Mouse (Mus musculus): ENCODE results near the gene A3galt2.

The A3galt2 gene

DNA sequence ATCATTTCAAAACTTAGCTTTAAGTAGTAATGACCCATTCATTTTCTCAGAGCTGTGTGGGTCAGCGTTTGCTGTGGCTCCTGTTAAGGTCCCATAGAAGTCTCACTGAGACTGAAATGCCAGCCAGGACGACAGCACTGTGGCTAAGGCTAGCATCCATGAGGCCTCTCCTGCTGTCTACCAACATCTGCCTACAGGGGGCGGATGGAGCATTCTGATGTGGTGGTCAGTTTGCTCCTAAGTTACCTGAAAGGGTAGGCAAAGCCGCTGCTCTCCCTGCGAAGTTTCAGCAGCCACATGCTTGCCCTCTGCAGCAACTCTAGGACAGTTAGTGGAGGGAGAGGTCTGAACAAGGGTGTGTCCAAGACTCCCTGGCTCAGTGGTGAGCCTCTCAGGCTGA lies 4.2 kb upstream of the A3galt2 start:
- intact Hi-C loops (cut with DNase I) = no loop called here

- intact Hi-C loops (cut with DNase I) = no loop called here
Observed at GRCm38 (mm10) chr4:128752031-128752757, 3.0 kb upstream of the A3galt2 start.

DNA sequence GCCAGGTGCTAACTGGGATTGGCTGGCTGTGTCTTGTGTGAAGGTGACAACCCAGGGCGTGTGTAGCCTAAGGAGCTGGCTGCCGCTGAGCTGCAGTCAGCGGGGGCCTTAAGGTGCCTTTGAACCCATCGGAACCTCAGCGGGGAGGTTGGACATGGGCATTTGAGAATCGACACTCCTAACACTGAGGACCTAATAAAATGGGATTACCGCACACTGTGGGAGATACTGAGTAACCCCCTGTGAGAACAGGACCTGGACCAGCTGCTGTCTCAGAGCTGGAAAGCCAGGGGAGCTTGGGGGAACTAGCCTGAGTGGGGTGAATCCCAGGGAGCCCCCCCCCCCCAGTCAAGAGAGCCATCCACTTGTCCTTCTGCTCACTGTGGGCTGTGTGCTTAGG lies 1.6 kb upstream of the A3galt2 start:
- intact Hi-C loops (cut with DNase I) = no loop called here

DNA sequence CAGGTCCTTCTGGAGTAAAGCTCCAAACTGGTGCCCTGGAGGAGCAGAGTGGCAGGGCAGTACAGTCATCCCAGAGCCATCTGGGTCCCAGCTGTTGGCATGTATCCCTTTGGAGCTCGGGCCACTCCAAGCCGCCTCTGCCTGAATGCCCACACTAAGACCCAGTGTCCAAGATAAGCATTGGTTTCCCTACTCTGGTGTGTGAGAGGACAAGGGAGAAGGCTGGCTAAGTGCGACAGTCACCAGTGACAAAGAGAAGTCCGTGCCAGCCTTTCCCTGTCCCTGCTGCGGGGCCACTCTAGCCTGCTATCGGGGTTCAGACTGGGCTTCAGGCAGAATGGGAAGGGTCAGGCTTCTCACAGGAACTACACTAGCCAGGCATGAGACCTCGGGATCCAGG lies 736 bp downstream of the A3galt2 start:
- intact Hi-C loops (cut with DNase I) = no loop called here

DNA sequence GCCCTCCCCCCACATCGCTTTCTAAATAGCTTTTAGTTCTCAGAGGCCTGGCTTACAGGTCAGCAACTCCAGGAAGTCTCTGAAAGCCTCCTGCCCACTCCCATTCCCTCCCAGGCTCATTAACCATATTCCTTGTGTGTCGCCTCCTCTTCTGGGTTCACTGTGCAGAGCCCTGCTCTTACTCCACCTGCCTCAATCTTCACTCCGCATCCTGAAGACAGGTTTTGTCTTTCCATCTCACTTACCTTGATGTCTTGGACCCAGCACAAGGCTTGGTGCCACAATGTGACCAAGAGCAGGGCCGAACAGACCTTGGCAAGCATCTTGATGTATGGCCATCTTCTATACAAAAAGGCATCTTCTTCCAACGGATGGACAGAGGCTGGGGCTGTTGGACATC lies 4.0 kb downstream of the A3galt2 start:
- intact Hi-C loops (cut with DNase I) = no loop called here

DNA sequence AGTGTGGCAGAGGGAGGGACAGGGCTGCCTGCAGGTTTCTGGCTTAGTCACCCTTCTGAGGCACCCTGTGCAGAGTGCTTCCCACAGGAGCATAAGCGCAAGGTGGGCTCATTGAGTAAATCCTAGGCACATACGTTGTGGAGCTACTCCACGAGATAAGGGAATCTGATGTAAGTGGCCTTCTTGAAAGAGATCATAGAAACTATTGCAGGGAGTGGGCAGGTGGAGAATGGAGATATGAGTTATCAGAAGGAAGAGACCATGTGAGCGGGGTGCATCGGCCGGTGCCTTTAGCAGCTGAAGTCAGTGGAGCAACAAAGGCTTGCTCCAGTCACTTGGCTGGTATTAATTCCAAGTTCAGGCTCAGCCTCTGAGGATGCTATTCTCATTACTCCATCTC lies 4.9 kb downstream of the A3galt2 start:
- intact Hi-C loops (cut with DNase I) = no loop called here

- intact Hi-C loops (cut with DNase I) = no loop called here
Observed at GRCm38 (mm10) chr4:128766929-128767328, 11.8 kb downstream of the A3galt2 start.

GRCm38 (mm10) chr4:128768120-128768519 lies 13.0 kb downstream of the A3galt2 start:
- intact Hi-C loops (cut with DNase I) = no loop called here

GRCm38 (mm10) chr4:128769569-128770355 lies 14.6 kb downstream of the A3galt2 start:
- intact Hi-C loops (cut with DNase I) = loop anchor here (2.0 to 10.0 kb wide), 2 partner anchors 51 to 155 kb away; partner anchors contain the start of genes Tlr12 and Zscan20

DNA sequence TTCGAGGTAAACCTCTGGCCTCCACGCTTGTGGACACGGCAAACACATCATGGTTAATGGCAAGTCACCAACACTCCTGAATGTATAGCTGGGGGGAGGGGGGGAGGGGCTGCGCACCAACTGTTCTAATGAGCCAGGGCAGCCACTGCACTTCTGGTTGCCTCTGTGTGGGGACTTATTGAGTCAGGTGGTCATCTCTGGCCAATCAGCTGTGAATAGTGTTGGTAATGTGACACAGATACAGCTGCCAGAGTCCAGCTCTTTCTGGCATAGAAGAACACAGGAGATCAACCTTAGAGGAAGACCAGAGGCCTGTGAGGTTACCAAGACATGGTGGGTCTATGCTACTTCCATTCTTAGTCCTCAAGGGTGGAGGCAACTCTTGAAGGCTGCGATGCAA lies 15.5 kb downstream of the A3galt2 start:
- intact Hi-C loops (cut with DNase I) = loop anchor here (2.0 to 10.0 kb wide), 2 partner anchors 52 to 156 kb away; partner anchors contain the start of genes Tlr12 and Zscan20

GRCm38 (mm10) chr4:128773820-128774219 lies 18.7 kb downstream of the A3galt2 start:
- intact Hi-C loops (cut with DNase I) = loop anchor here (2.0 to 10.0 kb wide), 2 partner anchors 83 to 159 kb away; partner anchors contain the start of genes Tlr12 and Zscan20

DNA sequence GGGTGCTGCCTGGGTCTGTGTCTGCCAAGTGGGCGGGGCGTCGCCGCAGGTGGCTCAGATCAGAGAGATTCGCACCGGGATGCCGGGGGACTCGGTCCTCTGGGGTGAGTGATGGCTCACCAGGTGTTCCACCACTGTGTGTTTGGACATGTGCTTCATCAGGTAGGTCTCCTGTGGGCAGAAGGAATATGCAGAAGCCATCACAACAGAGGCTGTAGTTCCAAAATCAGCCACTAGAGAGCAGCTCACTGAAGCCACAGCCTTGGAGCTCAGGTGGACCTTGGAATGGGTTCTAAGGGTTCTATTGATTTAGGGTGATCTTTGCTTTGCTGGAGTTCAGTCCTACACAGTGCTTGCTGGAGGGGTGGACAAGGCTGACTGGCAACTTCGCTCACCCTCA lies 19.3 kb downstream of the A3galt2 start:
- intact Hi-C loops (cut with DNase I) = loop anchor here (2.0 to 10.0 kb wide), 2 partner anchors 82 to 160 kb away; partner anchors contain the start of genes Tlr12 and Zscan20

DNA sequence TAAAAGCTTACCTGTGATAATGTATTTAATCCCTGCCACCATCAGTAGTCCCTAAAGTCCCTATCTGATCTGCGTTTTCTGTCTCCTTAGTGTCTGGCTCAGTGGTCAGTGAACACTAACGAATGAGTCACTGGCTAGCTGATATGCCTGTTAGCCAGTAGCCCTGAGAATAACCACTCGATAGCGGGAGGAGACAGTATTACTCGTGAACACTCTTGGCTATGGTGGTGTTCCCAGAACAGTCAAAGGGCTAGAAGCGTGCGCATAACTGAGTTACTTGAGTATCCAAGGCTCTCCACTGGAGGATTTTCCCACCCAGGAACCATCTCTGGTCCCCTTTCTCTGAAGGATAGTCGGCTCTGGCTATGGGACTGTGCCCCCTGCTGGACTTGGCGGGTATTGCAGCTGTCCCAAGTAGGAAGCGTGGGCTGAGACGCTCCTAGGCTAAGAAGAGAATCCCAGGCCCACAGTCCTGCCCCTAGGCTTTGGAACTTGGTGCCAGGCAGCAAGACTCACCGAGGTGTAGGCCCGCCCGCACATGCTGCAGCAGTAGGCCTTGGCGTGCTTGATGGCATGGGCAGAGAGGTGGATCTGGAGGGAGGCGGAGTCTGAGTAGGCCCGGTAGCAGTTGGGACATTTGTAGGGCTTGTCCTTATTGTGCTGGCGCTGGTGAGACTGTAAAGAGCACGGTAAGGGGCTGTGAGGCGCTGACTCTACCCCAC lies 21.6 kb downstream of the A3galt2 start:
- intact Hi-C loops (cut with DNase I) = loop anchor here (1.0 to 10.0 kb wide), 2 partner anchors 64 to 162 kb away; partner anchors contain the start of genes Tlr12 and Zscan20

DNA sequence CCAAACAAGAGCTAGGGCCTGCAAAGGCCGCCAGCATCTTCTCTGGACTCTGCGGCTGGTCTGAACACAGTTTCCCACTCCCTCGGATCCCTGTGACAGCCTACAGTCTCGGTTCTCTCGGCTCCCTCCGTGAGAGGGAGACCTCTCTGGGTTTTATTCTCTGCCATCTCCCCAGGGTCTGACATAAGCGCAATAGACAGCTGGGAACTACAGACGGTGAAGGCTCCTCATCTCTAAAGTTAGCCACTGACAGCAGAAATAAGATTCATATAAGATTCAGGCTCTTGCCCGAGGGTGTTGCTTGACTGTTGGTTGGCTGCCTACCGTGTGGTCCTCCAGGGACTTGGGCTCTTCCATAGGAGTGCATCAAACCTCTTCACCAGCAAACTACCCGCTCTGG lies 22.4 kb downstream of the A3galt2 start:
- intact Hi-C loops (cut with DNase I) = loop anchor here (10.0 kb wide), 1 partner anchor 163 kb away; the partner anchor contains the start of genes Tlr12 and Zscan20

- intact Hi-C loops (cut with DNase I) = no loop called here
Observed at GRCm38 (mm10) chr4:128782037-128782436, 26.9 kb downstream of the A3galt2 start.

DNA sequence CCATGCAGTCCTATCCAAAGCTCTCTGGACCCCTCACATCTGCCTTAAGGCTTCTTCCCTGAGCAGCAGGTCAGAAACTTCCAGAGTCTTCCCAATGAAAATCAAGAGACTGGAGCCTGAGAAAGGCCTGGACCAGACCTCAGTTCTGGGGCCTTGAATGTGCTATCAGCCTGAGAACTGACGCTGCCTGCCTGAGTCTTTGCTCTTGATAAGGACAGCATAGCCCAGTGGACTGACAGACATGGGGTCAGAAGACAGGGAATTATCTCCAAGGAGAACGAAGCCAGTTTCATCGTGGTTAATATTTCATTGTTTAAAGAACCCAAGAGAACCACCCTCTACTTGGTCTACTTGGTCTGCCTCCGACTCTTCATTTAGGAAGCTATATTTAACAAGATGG lies 27.5 kb downstream of the A3galt2 start:
- intact Hi-C loops (cut with DNase I) = no loop called here

GRCm38 (mm10) chr4:128784950-128785631 lies 29.9 kb downstream of the A3galt2 start:
- intact Hi-C loops (cut with DNase I) = no loop called here

GRCm38 (mm10) chr4:128785921-128786654 lies 30.9 kb downstream of the A3galt2 start:
- intact Hi-C loops (cut with DNase I) = no loop called here

DNA sequence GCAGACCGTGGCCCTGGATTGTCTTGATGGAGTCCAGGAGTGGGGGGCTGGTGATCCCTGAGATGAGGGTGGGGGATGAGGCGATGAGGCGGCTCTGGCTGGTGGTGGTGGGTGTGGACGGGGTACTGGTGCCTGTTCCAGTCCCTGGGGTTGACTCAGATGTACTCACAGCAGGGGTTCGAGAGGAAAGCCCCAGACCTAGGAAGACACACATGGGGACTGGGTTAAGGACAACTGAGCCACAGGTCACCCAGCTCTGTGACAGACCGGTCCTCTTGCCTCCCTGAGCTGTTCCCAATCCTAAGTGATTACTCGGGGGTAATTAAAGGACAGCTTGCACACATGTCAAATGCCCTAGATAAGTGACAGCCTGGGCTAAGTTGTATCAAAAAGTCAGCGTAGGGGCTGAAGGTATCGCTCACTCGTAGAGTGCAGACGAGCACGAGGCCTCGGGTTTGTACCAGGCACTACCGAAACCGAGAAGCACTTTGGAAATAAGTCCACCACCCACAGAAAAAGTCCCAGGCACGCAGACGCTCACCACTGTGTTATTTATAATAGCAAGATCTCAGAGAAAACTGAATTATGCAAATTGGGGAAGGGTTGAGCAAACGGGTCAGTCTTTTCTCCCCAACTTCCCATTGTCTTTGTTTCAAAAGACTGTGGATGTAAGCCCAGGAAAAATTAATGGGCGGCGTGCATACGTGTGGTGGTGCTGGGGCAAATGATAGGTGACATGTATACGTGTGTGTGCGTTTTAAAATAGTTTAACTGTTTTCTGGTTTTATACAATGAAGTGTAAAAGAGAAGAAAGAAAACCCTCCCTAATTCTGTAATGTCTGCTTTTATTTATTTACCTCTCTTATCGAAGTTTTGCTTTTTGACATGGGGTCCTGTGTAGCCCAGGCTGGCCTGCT lies 32.1 kb downstream of the A3galt2 start:
- intact Hi-C loops (cut with DNase I) = no loop called here
